8 mouse cellular contexts compared by ENCODE assay signal in genomic region chr8:71488454-71488853, GRCm38 (mm10). TPM values are rescaled to one million over a fixed set of nuclear protein-coding genes. Genes with fewer than 3 reads are reported as not detected.
DNase-seq lines count a peak whose midpoint lies in the region; ATAC-seq and TF ChIP-seq lines count a peak whose summit lies in the region.

No protein-coding gene starts in this region.

- DNase-seq in 3134 (ENCODE audit: extremely low read depth, insufficient read length, low spot score), result peak; percentile 78
- DNase-seq in adrenal gland, postnatal 25 days, result peak; percentile 79
- DNase-seq in heart, adult 2 months, result peak; percentile 89 to 90
- DNase-seq in kidney, adult 8-10 months, result peak; percentile 87 to 94
- peak; percentile 86 to 91 for DNase-seq in spleen, postnatal 10 days (ENCODE audit: low spot score in 2 of 2)

- H3K27me3 ChIP-seq in embryonic facial prominence, embryonic 13.5 days, result no peaks in the 10 kb centered on the region
- H3K27me3 ChIP-seq in heart, adult 2 months (ENCODE audit: control insufficient read depth, insufficient read depth, low read length), result no peaks in the 10 kb centered on the region
- no peaks in the 10 kb centered on the region for H3K27me3 ChIP-seq in limb, embryonic 13.5 days
- no peaks in the 10 kb centered on the region for H3K27me3 ChIP-seq in midbrain, embryonic 16.5 days (ENCODE audit: control insufficient read depth, insufficient read depth, low read depth, low read length)

- no peaks in the 10 kb centered on the region; the same call in 1 of the 2 replicates for H3K79me2 ChIP-seq in heart, adult 2 months (replicated peaks; ENCODE audit: control insufficient read depth, insufficient read depth, low read length)

- peak; percentile 84 for ATAC-seq in embryonic facial prominence, embryonic 13.5 days (ENCODE audit: insufficient number of reproducible peaks, insufficient read depth, low FRiP score, low TSS enrichment, low read depth)
- peak; percentile 87 for ATAC-seq in limb, embryonic 13.5 days (ENCODE audit: low FRiP score, low read depth)
- peak; percentile 84 for ATAC-seq in midbrain, embryonic 16.5 days

- H3K9ac ChIP-seq in embryonic facial prominence, embryonic 13.5 days, result peak overlapping the region; percentile 92
- peak overlapping the region; percentile 96 for H3K9ac ChIP-seq in heart, adult 2 months (ENCODE audit: low read depth, low read length)
- peak overlapping the region; percentile 91 for H3K9ac ChIP-seq in limb, embryonic 13.5 days
- H3K9ac ChIP-seq in midbrain, embryonic 16.5 days (ENCODE audit: low read depth, low read length), result peak overlapping the region; percentile 76

- intact Hi-C loops in heart, adult 2 months (cut with DNase I), result loop anchor here (2.0 kb wide), 1 partner anchor 48 kb away; no protein-coding TSS in a partner anchor

- peaks cover 43% of the 10 kb centered on the region for H3K36me3 ChIP-seq in embryonic facial prominence, embryonic 13.5 days
- no peaks in the 10 kb centered on the region for H3K36me3 ChIP-seq in heart, adult 2 months (ENCODE audit: control insufficient read depth, insufficient read depth, low read length)
- peaks cover 46% of the 10 kb centered on the region for H3K36me3 ChIP-seq in limb, embryonic 13.5 days
- peaks cover 12% of the 10 kb centered on the region for H3K36me3 ChIP-seq in midbrain, embryonic 16.5 days (ENCODE audit: control insufficient read depth, insufficient read depth, low read length)

- TF ChIP-seq EP300 in heart, adult 2 months (IDR thresholded peaks at IDR 0.05; ENCODE audit: insufficient read depth, low read depth, low read length), result 0 out of 2 replicates have a peak, but pooled peaks have one; percentile 63

- peak overlapping the region; percentile 94; the same call in 1 of the 2 replicates for H3K27ac ChIP-seq in embryonic facial prominence, embryonic 13.5 days
- H3K27ac ChIP-seq in heart, adult 2 months, result peak overlapping the region; percentile 95
- H3K27ac ChIP-seq in limb, embryonic 13.5 days, result peak overlapping the region; percentile 88
- no peak overlapping the region for H3K27ac ChIP-seq in midbrain, embryonic 16.5 days (ENCODE audit: low read length)

- peak; percentile 87 for TF ChIP-seq POLR2A in heart, adult 2 months (IDR thresholded peaks at IDR 0.05; ENCODE audit: insufficient read depth, low read depth, low read length)

- peak overlapping the region; percentile 90 for H3K4me3 ChIP-seq in embryonic facial prominence, embryonic 13.5 days
- H3K4me3 ChIP-seq in heart, adult 2 months, result peak overlapping the region; percentile 74
- H3K4me3 ChIP-seq in limb, embryonic 13.5 days, result peak overlapping the region; percentile 85
- H3K4me3 ChIP-seq in midbrain, embryonic 16.5 days (ENCODE audit: low read depth, low read length), result peak overlapping the region; percentile 79

- H3K4me1 ChIP-seq in embryonic facial prominence, embryonic 13.5 days, result peaks cover 39% of the 10 kb centered on the region
- peaks cover 7% of the 10 kb centered on the region for H3K4me1 ChIP-seq in heart, adult 2 months (ENCODE audit: control insufficient read depth, insufficient read depth, low read length)
- peaks cover 35% of the 10 kb centered on the region for H3K4me1 ChIP-seq in limb, embryonic 13.5 days
- peaks cover 27% of the 10 kb centered on the region for H3K4me1 ChIP-seq in midbrain, embryonic 16.5 days (ENCODE audit: control insufficient read depth, insufficient read depth, low read length)

- TF ChIP-seq CTCF in heart, adult 2 months (IDR thresholded peaks at IDR 0.05), result peak; percentile 20; the same call in 1 of the 2 replicates

- peak overlapping the region; percentile 100 for H3K4me2 ChIP-seq in embryonic facial prominence, embryonic 13.5 days
- H3K4me2 ChIP-seq in limb, embryonic 13.5 days (replicated peaks), result peak overlapping the region; percentile 100
- H3K4me2 ChIP-seq in midbrain, embryonic 16.5 days (ENCODE audit: low read length), result peak overlapping the region; percentile 99

- under 1% methylated on average over 22 of the region's 22 CpGs for WGBS in embryonic facial prominence, embryonic 13.5 days
- WGBS in heart, adult 2 months, result under 1% methylated on average over 22 of the region's 22 CpGs
- under 1% methylated on average over 22 of the region's 22 CpGs for whole genome bisulfite sequencing in limb, embryonic 13.5 days
- WGBS in midbrain, embryonic 16.5 days, result 0% methylated on average over 22 of the region's 22 CpGs

- H3K9me3 ChIP-seq in embryonic facial prominence, embryonic 13.5 days, result no peaks in the 10 kb centered on the region
- H3K9me3 ChIP-seq in limb, embryonic 13.5 days, result no peaks in the 10 kb centered on the region
- no peaks in the 10 kb centered on the region for H3K9me3 ChIP-seq in midbrain, embryonic 16.5 days (replicated peaks; ENCODE audit: control insufficient read depth, low read length, poor library complexity, severe bottlenecking)

RNA-seq across cellular contexts. Expression of gene Gtpbp3, which starts 0.6 kb away (rescaled TPM):
- 26.5 and 28.7 TPM in 2 replicates for total RNA-seq in adrenal gland, postnatal 25 days (2021)
- 22.4 and 23.5 TPM in 2 replicates for polyA plus RNA-seq in embryonic facial prominence, embryonic 13.5 days (2015; fragmentation: Nextera tagmentation; extraction: Ambion mirVana)
- total RNA-seq in heart, adult 2 months (2021), result 10 to 100 TPM; 16.6 to 20.5 TPM
- 18.4 and 19.8 TPM in 2 replicates for polyA plus RNA-seq in heart, adult 2 months (2012; rRNA removed)
- polyA plus RNA-seq in limb, embryonic 13.5 days (2015; fragmentation: Nextera tagmentation; extraction: Ambion mirVana), result 23.6 and 25.0 TPM in 2 replicates
- 11.8 and 12.5 TPM in 2 replicates for polyA plus RNA-seq in midbrain, embryonic 16.5 days (2015; fragmentation: Nextera tagmentation; extraction: Ambion mirVana)

RNA-seq across cellular contexts. Expression of gene Ano8, which starts 2.7 kb away (rescaled TPM):
- 17.3 and 23.3 TPM in 2 replicates for total RNA-seq in adrenal gland, postnatal 25 days (2021)
- 2.2 and 3.0 TPM in 2 replicates for polyA plus RNA-seq in embryonic facial prominence, embryonic 13.5 days (2015; fragmentation: Nextera tagmentation; extraction: Ambion mirVana)
- total RNA-seq in heart, adult 2 months (2021), result 10 to 100 TPM; 15.6 to 16.3 TPM
- 15.3 and 18.4 TPM in 2 replicates for polyA plus RNA-seq in heart, adult 2 months (2012; rRNA removed)
- polyA plus RNA-seq in limb, embryonic 13.5 days (2015; fragmentation: Nextera tagmentation; extraction: Ambion mirVana), result 1.5 and 1.7 TPM in 2 replicates
- 4.0 and 5.9 TPM in 2 replicates for polyA plus RNA-seq in midbrain, embryonic 16.5 days (2015; fragmentation: Nextera tagmentation; extraction: Ambion mirVana)

RNA-seq across cellular contexts. Expression of gene Dda1, which starts 19.5 kb away (rescaled TPM):
- total RNA-seq in adrenal gland, postnatal 25 days (2021), result 62.5 and 64.7 TPM in 2 replicates
- polyA plus RNA-seq in embryonic facial prominence, embryonic 13.5 days (2015; fragmentation: Nextera tagmentation; extraction: Ambion mirVana), result 109 and 113 TPM in 2 replicates
- 10 to 100 TPM; 30.4 to 31.8 TPM for total RNA-seq in heart, adult 2 months (2021)
- polyA plus RNA-seq in heart, adult 2 months (2012; rRNA removed), result 51.8 and 51.9 TPM in 2 replicates
- polyA plus RNA-seq in limb, embryonic 13.5 days (2015; fragmentation: Nextera tagmentation; extraction: Ambion mirVana), result 98.8 and 105 TPM in 2 replicates
- 224 and 231 TPM in 2 replicates for polyA plus RNA-seq in midbrain, embryonic 16.5 days (2015; fragmentation: Nextera tagmentation; extraction: Ambion mirVana)

RNA-seq across cellular contexts. Expression of gene Plvap, which starts 23.1 kb away (rescaled TPM):
- total RNA-seq in adrenal gland, postnatal 25 days (2021), result 167 and 192 TPM in 2 replicates
- 47.3 and 52.2 TPM in 2 replicates for polyA plus RNA-seq in embryonic facial prominence, embryonic 13.5 days (2015; fragmentation: Nextera tagmentation; extraction: Ambion mirVana)
- total RNA-seq in heart, adult 2 months (2021), result 10 to 100 TPM; 22.1 to 28.3 TPM
- 37.2 and 42.9 TPM in 2 replicates for polyA plus RNA-seq in heart, adult 2 months (2012; rRNA removed)
- 58.5 and 59.4 TPM in 2 replicates for polyA plus RNA-seq in limb, embryonic 13.5 days (2015; fragmentation: Nextera tagmentation; extraction: Ambion mirVana)
- 5.7 and 6.5 TPM in 2 replicates for polyA plus RNA-seq in midbrain, embryonic 16.5 days (2015; fragmentation: Nextera tagmentation; extraction: Ambion mirVana)

RNA-seq across cellular contexts. Expression of gene Mrpl34, which starts 23.7 kb away (rescaled TPM):
- total RNA-seq in adrenal gland, postnatal 25 days (2021), result 109 and 113 TPM in 2 replicates
- polyA plus RNA-seq in embryonic facial prominence, embryonic 13.5 days (2015; fragmentation: Nextera tagmentation; extraction: Ambion mirVana), result 146 and 148 TPM in 2 replicates
- 100 to 1,000 TPM; 120 to 128 TPM for total RNA-seq in heart, adult 2 months (2021)
- polyA plus RNA-seq in heart, adult 2 months (2012; rRNA removed), result 81.7 and 153 TPM in 2 replicates
- 151 and 152 TPM in 2 replicates for polyA plus RNA-seq in limb, embryonic 13.5 days (2015; fragmentation: Nextera tagmentation; extraction: Ambion mirVana)
- polyA plus RNA-seq in midbrain, embryonic 16.5 days (2015; fragmentation: Nextera tagmentation; extraction: Ambion mirVana), result 182 and 191 TPM in 2 replicates
